Mouse (Mus musculus): Measurements from ENCODE around the gene Ccn5.
A peak's percentile ranks its signal among the peaks of the same experiment; 100 is the strongest.

Ccn5 gene

GRCm38 (mm10) chr2:163842043-163842442 lies 21.4 kb downstream of the Ccn5 start:
- no peak for DNase-seq (ENCODE audit: low spot score in 2 of 2)

GRCm38 (mm10) chr2:163853461-163853901 lies 32.8 kb downstream of the Ccn5 start, which contains the start of gene Kcnk15:
Gene Kcnk15, plus strand, starts transcription at chr2:163853651.
- DNase-seq (ENCODE audit: low spot score in 2 of 2): no peak

GRCm38 (mm10) chr2:163857233-163857632 lies 36.6 kb downstream of the Ccn5 start:
- DNase-seq (ENCODE audit: low spot score in 2 of 2): no peak

GRCm38 (mm10) chr2:163858254-163858947 lies 37.7 kb downstream of the Ccn5 start:
- DNase-seq (ENCODE audit: low spot score in 2 of 2): peak in 1 of 2 experiments; percentile 53

GRCm38 (mm10) chr2:163865311-163865710 lies 44.6 kb downstream of the Ccn5 start:
- DNase-seq (ENCODE audit: low spot score in 2 of 2): no peak

GRCm38 (mm10) chr2:163866061-163866460 lies 45.4 kb downstream of the Ccn5 start:
- no peak for DNase-seq (ENCODE audit: low spot score in 2 of 2)

GRCm38 (mm10) chr2:163869783-163870182 lies 49.1 kb downstream of the Ccn5 start:
- DNase-seq (ENCODE audit: low spot score in 2 of 2): no peak

GRCm38 (mm10) chr2:163871266-163871665 lies 50.6 kb downstream of the Ccn5 start:
- no peak for DNase-seq (ENCODE audit: low spot score in 2 of 2)

GRCm38 (mm10) chr2:163871906-163872305 lies 51.2 kb downstream of the Ccn5 start:
- DNase-seq (ENCODE audit: low spot score in 2 of 2): no peak

- no peak for DNase-seq (ENCODE audit: low spot score in 2 of 2)
Observed at GRCm38 (mm10) chr2:163874877-163875276, 54.2 kb downstream of the Ccn5 start.

GRCm38 (mm10) chr2:163875484-163875883 lies 54.8 kb downstream of the Ccn5 start:
- no peak for DNase-seq (ENCODE audit: low spot score in 2 of 2)

- DNase-seq (ENCODE audit: low spot score in 2 of 2): peak in 1 of 2 experiments; percentile 55
Observed at GRCm38 (mm10) chr2:163876830-163877498, 56.3 kb downstream of the Ccn5 start.

GRCm38 (mm10) chr2:163880891-163881290 lies 60.2 kb downstream of the Ccn5 start:
- DNase-seq (ENCODE audit: low spot score in 2 of 2): no peak
